Mouse (Mus musculus) right cerebral cortex, postnatal 4 days (tissue): Measurements from ENCODE around the gene Utp14b.

Experiments used
- DNase-seq: peaks from one replicate; pipeline ENCODE4 v3.0.0-alpha.2; 2022

Utp14b gene

DNA sequence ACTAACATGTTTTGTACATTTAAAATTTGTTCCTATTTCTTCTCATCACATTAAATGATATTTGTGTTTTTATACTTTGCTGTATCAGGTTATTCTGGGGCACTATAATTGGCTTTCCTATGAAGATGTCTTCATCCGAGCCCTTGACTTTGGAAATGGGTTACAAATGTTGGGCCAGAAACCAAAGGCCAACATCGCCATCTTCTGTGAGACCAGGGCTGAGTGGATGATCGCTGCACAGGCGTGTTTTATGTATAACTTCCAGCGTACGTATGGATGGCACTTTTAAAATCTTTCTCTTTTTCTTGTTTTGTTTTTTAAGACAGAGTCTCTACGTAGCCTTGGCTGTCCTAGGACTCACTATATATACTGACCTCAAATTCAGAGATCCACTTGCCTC, 30.3 kb downstream of the Utp14b start:
- no peak for DNase-seq

DNA sequence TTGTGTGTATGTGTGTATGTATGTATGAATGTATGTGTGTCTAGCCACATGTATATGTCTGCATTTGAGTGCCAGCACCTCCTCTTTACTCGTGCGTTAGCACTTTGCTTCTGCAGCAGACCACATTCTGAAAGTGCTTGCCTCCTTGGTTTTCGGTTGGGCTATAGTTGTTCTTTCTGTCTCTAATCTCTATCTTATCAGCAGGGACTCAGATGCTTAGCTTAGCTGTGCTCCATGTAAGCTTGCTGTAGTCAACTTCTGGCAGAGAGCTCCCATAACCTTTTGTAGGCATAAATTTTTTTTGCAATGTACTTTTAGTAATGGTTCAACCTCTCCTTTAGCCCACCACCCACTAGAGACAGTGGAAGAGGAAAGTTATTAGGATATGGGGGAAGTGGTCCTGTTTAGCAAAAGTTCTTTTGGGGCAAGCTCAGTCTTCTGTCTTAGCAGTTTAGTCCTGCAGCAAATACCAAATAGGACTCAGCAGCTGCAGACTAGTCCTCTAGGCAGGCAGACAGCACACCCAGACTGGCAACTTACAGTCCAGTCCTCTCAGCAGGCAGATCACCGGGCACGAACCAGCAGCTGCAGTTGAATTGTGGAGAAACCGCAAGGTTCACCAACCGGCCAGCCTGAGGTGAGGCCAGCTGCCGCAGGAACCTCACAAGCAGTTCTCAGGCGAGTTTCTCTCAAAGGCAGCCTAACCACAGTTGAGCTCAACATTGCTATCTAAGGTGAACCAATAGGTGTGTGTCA, 36.8 kb downstream of the Utp14b start:
- DNase-seq: no peak

DNA sequence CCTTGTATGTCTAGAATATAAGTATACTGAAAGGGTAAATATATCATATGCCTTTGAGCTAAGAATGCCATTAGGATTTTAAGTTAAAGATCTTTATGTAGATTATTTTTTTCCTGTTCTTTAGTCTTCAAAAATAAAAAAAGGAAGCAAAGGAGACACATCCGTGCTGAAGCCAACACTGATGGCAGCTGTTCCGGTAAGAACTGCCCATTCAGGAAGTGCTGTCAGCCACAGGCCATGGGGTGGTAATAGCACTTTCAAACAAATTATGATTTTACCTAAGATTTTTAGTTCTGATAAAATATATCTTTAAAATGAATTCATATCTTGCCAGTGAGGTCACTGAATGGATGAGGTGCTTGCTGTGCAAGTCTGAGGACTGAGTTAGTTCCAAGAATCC, 38.5 kb downstream of the Utp14b start:
- DNase-seq: no peak

DNA sequence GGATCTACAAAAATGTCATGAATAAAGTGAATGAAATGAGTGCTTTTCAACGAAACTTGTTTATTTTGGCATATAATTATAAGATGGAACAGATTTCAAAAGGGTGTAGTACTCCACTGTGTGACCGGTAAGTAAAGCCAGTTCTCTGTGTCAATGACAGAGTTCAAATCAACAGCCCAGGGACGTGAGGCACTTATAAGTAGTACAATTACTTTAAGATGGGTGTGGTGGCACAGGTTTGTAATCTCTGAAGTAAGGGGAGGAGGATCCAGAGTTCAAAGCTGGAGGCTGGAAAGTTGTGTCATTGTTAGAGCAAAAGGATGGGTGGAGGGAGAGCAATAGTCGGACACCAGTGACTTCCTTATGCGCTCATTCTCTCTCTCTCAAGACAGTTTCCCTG, 39.1 kb downstream of the Utp14b start:
- DNase-seq: no peak

DNA sequence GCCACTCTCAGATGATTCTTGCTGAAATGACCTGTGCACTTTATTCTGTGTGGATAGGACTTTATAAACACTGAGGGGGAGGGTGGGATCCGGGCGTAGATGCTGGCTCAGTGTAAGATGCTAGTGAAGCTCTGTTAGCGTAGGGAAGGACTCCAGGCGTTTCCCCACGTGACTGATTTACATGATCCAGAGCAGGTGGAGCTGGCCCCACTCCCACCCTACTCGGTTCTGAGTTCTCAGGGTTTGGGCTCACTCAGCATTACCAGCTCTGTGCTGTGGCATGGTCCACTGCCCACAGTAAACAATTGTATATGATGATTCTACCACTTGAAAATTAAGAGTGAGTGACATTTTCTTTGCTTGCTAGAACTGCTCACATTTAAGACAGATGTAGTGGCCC, 40.3 kb downstream of the Utp14b start:
- no peak for DNase-seq

DNA sequence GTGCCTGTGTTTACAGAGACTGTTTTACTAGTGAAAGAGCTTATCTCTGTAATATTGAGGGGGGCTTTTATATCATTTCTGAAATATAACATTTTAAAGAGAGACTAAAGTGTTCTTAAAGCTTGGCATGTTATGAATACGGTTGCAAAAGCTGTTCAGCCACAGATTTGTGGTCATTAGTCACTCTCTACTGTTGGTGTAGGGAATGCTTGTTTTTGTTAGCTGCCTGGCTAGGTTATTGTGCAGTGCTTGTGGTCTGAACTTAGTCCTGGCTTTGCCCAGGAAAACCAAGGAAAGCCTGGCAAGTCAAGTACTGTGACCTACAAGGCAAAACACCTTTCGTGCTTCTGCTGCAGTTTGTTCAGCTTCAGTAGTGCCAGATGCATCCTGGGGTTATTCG, 43.9 kb downstream of the Utp14b start:
- no peak for DNase-seq

DNA sequence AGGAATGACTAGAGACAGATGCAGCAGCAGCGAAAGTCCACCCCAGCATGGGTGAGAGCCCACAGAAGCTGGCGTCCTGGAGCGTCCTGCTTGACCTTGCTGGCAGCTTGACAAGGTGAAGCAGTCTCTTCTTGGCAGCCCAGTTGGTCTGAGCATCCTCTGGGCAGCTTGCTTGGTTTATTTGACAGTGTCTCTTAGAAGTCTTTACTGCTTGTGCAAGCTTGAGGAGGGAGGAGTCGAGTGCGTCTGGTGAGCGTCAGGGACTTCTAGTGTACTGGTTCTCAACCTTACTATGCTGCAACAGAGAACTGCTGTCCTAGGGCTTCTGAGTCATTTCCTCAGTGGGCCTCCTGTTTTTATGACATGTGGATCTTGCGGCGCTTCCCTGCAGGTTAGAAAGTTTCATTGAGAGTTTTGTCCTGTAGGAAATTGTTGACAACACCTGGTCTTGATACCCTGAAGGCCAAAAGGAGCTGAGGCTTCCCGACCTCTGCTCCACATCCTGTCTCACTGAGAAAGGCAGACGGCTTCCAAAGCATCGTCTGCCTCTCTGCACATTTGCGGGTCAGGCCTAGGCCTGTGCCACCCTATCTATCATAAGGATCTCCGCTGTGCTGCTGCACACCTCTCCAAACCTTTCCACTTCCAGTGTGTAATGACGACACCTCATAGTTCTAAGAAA, 44.6 kb downstream of the Utp14b start:
- DNase-seq: no peak

DNA sequence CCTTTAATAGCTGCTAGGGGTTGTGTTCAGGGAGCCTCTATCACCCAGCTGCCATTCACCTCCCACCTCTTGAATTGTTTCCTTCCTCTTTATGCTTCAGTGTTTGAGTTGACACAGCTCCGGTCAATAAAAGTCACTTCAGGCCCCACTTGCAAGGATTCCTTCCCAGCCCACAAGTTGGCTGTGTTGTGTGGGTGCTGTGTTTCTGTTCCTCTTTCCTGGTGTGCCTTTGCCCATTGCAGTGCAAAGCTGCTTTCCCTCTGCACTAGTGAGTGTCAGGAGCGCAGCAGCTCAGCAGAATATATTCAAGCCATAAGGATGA, 45.1 kb downstream of the Utp14b start:
- no peak for DNase-seq

DNA sequence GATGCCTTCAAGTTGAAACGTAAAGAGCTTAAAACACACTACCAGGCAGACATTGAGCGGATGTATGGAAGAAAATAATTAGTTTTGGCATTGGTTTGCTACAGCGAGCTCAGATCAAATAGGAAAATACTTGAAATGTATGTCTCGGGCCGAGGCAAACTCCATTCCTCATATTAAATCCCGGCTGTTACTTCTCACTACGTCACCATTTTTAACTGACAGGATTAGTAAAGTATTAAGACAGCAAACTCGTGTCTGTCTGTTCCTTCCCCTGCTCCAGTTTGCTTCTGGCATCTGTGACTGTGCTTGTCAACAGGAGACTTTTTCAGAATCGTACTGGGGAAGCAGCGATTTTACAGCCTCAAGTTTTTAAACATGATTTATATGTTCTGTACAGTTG, 48.5 kb downstream of the Utp14b start:
- DNase-seq: no peak

DNA sequence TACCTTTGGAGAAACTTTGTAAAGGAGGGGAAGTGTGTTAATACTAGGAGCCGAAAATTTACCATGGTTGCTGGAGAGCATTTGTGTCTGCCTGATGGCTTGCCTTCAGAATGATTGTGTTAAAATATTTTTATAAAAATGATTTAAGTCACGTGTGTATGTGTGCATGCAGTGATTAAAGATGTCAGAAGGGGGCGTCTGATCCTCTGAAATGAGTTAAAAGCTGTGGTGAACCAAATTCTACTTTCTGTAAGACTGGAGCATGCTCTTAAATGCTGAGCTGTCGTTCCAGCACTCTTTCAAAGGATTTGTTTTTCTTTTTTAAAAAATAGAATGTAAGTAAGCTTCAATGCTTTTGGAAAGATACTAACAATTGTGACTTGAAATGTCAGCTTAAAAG, 49.4 kb downstream of the Utp14b start:
- DNase-seq: peak; percentile 54

DNA sequence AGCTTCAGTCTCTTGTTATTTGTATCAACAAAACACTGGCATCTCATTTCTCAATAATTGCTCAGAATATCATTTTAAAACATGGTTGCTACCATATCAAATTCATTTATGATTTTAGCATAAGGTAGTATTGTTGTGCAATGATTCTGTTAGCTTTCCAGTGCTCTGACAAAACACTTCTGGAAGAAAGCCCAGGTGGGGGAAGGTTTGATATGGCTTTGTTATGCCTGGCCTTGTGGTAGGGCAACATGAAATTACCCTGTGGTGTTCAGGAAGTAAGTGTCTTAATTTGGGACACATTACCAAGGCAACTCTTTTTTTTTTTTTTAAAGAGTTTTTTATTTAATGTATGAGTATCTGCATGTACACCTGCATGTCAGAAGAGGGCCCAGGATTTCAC, 52.2 kb downstream of the Utp14b start:
- DNase-seq: no peak

DNA sequence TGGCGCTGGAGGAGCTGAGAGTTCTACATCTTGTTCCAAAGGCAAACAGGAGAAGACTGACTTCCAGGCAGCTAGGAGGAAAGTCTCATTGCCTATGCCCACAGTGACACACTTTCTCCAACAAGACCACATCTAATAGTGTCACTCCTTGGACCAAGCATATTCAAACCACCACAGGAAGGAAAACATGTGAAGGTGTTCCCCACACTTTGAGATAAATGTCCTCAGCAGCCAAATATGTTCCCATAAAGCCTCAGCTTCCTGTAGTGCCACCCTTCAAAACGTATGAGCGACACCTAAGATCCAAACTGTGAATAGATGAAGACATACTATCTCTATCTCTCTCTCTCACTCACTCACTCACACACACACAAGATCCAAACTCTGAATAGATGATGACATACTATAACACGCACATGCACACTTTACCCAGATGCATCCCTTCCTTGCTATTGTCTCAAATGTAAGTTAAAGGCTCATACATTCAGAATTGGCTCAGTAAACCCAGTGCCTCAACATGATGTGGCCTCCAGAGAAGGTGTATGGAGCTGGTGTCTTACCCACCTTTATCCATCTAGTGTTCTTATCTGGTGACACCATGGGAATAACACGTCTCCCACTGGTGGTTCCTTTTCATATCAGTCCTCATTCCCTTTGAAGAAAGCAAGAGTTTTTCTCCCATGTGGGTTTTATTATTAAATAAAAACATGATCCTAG, 52.9 kb downstream of the Utp14b start:
- no peak for DNase-seq
